Mouse (Mus musculus): ENCODE measurements around the gene Gm44805.

The Gm44805 gene

DNA sequence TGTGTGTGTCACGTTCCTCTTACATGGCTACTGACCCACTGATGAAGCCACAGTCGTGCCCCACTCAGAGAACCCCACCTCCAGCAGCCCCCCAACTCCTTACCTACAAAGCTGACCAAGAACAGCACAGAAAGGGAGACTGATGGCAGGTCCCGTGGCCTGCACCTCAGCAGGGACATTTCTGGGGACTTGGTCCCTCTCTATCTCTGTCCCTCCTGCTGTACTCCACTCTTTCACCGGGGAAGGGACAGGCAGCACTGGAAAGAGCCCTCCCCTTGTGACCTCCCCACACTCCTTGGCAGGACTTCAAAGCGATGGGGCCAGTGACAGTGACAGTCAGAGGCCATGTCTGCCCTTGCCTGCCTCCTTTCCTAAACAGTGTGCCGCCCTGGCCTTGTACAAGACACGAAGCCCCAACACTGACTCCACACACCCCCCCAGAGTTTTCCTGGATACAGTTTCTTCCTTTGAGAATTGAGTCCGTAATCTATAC is at the start of gene Gm44805, which contains the start of gene Apoc4:
Gm44805 (minus strand) TSS at position 222 of the 493 bp plus-strand sequence.
Apoc4 (minus strand) TSS at position 278 of the 493 bp plus-strand sequence.
- in situ Hi-C loops (cut with MseI, MboI), result no loop called here

DNA sequence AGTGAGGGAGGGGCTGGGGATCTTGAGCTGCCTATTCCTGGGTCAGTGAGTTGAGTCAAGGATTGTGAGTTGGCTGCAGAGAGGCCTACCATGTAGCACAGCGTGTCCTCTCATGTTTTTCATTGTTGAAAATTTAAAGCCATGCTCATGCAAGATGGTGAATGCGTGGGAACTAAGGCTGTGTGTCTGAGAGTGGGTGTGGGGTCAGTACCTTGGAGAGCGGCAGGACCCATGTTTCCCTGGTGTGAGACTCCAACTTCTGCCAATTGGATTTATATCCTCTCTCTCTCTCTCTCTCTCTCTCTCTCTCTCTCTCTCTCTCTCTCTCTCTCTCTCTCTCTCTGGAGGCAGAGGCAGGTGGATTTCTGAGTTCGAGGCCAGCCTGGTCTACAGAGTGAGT is 45.3 kb upstream of the Gm44805 start:
- in situ Hi-C loops (cut with MseI, MboI), result no loop called here

DNA sequence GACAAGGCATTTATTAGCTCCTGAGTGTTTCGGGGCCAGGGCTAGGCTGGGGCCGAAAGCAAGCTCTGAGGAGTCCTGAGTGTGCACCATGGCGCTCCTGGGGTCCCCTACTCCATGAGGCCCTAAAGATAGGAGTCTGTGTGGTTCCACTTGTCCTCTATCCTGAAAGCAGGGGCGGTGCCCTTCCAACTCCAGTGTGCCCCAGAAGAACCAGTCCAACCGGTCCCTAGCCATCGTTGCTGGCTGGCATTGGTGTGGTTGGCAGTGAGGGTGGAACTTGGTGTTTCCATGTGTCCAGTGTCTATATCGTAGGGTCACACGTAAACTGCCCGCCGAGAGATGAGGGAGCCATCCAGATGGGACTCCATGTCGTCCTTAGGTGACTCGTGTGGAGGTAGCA is 42.9 kb upstream of the Gm44805 start:
- in situ Hi-C loops (cut with MseI, MboI), result no loop called here

DNA sequence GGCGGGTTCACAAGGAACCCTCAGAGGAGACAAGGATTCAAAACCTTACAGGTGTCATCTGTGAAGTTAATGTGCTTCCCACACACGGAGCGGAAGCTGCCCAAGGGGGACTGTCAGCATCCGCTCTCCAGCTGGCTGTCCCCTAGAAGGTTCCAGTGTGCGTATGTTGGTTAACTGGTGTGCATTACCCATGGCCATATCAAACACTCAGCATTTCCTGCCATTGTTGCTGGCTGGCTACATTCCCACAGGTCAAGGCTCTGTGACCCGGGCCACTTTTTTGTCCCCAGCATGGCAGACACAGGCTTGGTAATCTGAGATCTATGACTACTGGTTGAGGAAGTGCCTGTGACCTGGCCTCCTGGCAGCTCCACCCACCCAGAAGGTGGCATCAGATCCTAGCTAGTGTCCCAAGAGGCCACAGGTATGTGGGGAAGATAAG is 41.6 kb upstream of the Gm44805 start:
- in situ Hi-C loops (cut with MseI, MboI), result no loop called here

DNA sequence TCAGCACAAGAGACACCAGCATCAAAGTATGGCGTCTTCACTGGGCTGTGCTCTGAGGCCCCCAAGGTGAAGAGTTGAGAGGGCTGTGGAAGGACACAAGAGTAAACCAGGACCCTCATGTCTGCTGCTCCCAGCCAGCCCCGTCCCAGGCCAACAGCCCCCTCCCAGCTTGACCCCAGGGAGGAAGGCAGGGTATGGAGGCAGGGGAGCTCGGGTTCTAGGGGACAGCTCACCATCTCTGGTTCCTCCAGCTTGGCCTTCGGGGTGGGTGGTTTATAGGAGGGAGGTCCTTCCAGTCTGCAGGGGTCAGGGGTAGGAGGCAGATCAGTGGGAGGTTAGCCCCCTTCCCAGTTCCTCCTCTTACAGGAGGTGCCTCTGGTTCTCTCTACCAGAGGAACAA is 38.0 kb upstream of the Gm44805 start:
- in situ Hi-C loops (cut with MseI, MboI), result no loop called here

DNA sequence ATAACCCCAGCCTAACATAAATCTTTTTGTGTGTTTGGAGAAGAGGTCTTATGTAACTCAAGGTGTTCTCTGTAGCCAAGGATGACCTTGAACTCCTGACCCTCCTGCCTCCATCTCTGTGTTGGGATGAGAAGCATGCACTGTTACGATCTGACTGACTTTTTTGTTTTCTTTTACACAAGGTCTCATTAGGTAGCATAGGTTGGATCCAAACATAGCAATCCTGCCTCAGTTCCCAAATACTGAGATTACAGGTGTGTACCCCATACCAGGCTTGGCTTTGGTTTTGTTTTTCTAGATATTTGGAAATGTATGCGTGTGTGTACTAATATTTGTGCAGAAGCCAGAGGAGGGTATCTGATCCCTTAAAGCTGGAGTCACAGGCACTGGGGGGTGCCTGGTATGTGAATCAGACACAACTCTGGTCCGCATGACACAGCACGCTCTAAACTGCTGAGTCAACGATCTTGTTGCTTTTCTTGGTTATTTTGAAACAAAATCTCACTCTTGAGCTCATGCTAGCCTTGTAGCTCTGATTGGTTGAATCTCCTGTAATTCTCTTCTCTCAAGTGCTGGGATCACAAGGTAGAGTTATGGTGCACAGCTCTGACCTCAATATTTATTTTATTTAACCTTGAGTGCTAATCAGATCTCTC is 37.2 kb upstream of the Gm44805 start:
- in situ Hi-C loops (cut with MseI, MboI), result no loop called here

DNA sequence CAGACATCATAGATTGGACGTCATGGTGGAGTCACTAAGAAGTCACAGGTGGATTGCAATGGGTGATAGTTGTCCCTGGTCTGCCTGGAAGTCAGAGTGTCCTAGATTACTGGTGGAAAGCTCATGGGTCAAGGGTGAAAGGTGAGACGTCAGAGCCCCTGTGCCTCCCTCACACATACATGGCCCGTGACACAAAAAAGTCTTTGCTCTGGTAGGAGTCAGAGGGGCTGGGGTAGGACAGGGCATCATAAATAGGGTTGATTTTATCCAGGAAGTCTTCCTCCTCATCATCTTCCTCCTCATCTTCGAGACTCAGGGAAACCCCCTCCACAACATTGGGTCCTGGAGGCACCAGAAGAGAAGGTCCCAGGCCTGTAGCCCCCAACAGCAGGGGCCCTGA is 36.1 kb upstream of the Gm44805 start:
- in situ Hi-C loops (cut with MseI, MboI), result no loop called here

DNA sequence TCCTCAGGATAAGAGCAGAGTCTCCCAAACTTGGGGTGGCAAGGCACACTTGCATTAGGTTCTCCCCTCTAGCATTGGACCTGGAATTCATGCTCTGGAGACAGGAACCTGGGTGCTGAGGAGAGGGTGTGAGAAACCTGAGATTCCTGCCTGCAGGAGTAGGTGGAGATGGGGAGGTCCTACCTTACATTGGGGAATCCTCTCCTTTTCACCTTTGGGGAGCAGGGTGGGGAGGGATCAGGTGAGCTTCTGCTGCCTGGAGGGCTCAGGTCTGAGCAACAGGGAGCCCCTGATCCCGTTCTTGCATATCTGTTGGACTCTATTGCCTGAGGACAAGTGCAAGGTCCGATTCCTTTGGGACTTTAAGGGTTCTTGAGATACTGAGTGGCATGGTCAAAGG is 35.6 kb upstream of the Gm44805 start:
- in situ Hi-C loops (cut with MseI, MboI), result no loop called here

DNA sequence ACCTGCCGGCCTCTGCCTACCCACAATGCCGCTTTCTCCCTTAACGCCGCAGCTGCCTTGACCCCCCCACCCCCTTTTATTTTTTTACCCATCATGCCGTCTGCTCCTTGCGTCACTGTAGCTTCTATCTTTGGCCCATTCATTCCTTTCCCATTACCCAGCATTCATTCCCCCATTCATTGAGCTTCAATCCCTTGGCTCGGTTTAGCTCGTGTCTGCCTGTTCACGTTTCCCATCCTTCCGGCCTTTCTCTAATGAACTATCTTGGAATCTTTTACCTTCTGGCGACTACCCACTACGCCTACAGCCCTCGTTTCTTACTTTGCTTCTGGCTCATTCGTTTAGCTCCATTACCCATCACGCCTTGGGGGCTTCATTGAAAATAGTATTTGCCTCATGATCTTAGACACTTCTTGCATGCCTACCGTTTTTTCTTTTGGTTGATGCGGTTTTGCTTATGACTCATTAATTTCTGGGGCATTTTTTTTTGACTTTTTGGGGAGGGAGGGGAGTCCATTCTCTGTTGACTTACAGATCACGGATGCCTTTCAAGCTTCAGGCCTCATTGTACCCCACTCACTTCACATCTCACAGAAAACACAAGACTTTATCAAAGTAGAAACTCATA is 34.9 kb upstream of the Gm44805 start:
- in situ Hi-C loops (cut with MseI, MboI), result no loop called here

DNA sequence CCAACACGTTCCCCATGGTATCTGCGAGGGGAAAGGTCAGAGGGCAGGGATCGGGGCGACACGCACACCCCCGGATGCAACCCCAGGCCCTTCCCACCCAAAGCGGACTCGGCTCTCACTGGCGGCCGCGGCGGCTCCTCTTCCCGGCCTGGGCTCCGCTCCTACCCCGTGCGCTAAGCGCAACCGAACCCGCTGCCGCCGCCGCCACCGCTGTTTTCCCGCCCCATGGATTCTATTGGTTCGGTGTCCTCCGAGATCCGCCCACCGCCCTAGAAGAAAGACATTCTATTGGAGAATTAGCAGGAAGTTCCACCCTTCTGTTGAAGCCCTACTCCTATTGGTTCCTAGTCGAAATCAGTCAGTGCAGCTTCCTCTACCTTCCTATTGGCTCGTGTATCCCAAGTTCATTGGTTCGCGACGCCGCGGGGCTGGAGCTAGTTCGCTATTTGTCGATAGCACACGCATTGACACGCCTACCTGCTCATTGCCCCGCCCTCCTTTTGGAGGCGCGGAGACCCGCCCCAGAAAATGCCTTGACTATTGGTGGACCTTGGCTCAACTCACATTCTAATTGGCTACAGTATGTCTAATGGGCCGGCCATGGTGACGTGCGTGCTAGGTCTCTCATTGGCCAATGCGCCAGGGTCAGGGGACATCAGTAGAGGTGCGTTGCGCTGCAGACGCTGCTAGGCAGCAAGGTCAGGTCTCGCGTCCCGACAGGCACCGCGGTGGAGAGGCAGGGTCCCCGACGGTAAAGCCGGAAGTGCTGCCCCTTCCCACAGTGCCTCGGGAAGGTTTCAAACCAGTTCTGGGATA is 34.2 kb upstream of the Gm44805 start, which contains the start of gene Tomm40:
Tomm40 (minus strand) TSS at position 200 of the 816 bp plus-strand sequence.
- in situ Hi-C loops (cut with MseI, MboI), result no loop called here

DNA sequence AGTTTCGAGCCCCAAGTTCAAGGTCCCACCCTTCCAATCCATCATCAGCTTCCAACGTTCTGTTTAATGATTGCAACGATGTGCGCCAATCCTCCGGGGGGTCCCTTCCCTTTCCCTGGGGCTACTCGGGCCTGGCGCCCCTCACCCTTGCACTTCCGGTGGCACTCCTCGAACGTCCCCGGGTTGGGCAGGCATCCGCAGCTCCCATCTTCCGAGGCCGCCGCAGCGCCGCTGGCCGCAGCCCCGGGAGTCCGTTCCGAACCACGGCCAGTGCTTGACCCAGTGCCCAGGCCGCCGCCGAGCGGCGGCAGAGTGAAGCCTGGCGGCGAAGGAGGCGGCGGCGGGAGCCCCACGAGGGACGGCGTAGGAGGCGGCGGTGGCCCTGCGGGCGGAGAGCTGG is 33.6 kb upstream of the Gm44805 start:
- in situ Hi-C loops (cut with MseI, MboI), result no loop called here

DNA sequence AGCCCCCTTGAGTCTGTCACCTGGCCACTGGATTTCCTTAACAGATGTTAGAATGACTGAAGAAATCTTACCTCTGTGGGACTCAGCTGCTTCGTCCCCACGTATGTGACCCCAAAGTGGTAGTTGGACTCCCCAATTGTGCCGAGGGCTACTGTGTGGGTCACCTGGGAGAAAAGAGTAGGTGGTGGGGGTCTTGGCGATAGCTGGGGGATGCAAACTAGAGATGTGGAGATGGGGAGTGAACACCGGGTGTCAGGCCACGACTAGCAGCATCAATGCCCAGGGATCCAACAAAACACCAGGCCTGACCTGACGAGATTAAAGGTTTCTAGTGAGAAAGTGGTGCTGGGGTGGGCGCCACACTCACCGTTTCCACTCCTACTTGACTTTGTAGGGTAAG is 32.4 kb upstream of the Gm44805 start:
- in situ Hi-C loops (cut with MseI, MboI), result no loop called here

DNA sequence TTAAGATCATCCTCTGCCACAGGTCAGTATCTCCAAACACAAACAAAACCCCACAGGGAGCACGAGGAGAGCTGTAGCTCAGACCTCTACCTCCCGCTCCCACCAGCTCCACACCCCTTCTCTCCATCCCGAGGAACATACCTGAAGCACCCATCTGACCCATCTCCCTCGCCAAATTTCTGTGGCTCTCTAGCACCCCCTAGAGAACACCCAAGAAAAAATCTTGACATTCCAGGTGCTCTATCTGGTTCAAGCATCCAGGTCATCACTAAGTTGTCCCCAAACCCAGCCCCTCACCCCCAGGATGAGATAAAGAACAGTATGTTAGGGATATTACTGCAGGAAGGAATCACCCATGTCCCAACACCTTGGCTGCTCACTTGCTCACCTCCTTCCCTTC is 32.0 kb upstream of the Gm44805 start:
- in situ Hi-C loops (cut with MseI, MboI), result no loop called here

DNA sequence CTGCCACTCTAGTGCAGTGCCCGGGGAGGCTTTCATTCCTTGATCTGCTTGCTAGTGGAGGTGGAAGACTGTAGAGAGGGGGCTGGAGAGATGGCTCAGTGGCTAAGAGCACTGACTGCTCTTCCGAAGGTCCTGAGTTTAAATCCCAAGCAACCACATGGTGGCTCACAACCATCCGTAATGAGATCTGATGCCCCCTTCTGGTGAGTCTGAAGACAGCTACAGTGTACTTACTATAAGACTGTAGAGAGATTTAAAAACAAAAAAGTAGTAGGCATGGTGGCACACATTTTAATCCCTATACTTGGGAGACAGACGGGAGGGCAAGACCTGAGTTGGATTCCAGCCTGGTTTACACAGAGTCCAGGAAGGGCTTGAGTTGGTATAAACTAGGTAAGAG is 31.2 kb upstream of the Gm44805 start:
- in situ Hi-C loops (cut with MseI, MboI), result no loop called here

DNA sequence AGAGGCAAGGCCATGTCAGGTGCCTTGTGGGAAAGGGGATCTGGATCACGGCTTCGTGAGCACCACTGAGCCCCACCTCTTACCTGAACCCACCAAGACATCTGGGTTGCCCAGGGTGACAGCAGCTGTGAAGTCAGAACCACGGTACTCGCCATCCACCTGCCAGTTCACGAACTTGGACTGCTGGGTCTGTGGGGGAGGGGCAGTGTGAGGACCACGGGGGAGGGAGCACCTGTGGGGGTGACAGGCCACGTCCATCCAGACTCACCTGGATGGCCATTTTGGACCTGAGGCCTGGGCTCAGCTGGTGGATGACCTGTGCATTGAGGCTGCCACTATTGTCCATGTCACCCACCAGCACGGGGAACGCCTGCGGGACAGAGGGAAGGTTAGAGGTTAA is 29.4 kb upstream of the Gm44805 start:
- in situ Hi-C loops (cut with MseI, MboI), result no loop called here

DNA sequence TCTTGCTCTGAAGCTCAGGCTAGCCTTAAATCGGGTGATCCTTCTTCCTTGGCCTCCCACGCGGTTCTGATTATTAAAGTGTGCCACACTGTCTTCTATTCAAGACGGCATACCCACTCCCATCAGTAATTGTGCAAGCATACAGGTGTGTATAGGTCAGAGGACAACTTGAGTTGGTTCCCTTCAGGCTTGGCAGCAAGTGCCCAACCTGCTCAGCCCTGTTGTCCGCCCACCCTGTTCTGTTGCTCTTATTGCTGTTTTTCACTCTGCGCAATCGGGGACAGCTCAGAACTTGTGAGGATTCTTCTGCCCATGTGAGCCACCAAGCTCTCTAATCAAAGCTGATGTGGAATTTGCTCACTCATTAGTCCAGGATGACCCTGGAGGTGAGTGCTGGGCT is 24.0 kb upstream of the Gm44805 start:
- in situ Hi-C loops (cut with MseI, MboI), result no loop called here

DNA sequence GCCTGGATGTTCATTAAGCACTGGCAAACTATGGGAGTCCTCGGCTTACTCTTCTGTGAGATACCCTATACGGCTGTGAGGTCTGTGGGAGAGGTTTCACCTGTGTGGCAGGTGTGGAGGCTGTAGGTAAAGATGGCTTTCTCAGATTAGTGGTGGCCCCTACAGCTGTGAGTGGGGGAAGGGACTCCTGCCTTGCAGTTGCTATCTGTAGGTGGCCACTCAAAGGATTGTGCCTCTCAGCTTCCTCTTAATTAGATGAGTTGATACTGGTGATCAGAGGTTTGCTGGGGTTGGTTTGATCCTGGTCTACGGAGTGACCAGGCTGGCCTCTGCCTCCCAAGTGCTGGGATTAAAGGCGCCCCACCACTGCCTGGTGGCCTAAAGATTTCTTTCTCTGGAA is 23.3 kb upstream of the Gm44805 start:
- in situ Hi-C loops (cut with MseI, MboI), result loop anchor here in 1 of 2 experiments (5.0 kb wide), 1 partner anchor 37 kb away; the partner anchor contains the start of gene Clptm1

DNA sequence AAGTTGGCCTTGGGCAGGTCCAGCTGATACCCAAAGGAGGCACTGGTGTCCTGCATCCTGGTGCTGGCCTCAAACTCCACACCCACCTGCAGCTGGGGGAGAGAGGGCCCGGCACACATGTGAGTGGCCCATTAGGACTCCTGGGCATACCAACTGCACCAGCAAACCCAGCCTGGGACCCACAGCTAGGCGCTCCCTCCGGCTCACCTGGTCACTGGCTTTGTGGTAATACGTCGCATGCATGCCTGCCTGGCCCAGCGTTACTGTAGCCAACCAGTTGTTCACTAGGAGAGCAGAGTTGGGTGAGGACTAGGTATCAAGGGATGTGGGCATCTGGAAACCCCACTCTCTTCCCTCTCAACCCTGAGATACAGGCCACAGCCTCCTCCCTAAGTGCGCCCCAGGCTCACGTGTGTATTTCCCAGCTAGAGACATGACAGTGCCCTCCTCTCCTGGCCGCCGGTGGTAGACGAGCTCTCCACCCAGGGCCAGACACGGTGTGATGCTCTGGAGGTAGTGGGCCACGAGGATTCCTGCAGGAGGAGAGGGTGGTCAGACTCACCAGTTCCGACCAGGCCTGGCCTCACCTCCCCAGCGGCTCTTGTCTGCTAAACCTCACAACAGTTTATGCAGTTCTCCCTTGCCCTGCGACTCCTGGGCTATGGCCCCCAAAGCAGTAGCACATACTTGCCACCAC is 21.8 kb upstream of the Gm44805 start:
- in situ Hi-C loops (cut with MseI, MboI), result loop anchor here in 1 of 2 experiments (5.0 kb wide), 1 partner anchor 36 kb away; the partner anchor contains the start of gene Clptm1

DNA sequence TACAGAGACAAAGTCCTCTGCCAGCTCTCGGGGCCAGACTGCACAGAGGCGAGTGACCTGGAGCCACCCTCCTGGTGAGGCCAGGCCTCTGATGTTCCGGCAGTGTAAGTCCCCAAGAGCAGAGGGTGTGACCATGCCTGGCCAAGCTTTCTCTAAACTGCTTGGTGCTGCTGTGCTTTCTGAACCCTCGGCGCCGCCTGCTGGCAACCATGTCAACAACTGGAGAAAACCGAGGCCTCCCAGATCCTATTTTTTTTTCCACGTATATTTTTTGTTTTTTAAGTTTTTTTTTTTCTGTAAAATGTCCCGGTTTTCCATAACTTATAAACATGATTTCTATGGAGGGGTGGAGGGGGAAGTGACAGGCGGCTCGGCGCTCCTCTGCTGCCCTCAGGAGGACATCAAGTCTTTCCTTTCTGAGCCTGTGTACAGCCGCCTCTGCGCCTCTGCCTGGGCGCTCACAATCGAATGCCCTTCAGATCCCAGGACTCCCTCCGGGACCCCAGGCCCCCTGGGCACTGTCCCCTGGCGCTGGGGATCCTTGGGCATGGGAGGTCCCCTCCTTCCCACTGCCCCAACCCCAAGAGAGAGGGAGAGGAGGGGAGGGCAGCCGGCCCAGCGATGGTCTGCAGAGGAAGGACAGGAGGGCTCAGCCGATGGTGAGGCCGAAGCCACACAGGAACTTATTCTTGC is 20.0 kb upstream of the Gm44805 start:
- in situ Hi-C loops (cut with MseI, MboI), result loop anchor here in 1 of 2 experiments (5.0 kb wide), 1 partner anchor 34 kb away; the partner anchor contains the start of gene Clptm1

DNA sequence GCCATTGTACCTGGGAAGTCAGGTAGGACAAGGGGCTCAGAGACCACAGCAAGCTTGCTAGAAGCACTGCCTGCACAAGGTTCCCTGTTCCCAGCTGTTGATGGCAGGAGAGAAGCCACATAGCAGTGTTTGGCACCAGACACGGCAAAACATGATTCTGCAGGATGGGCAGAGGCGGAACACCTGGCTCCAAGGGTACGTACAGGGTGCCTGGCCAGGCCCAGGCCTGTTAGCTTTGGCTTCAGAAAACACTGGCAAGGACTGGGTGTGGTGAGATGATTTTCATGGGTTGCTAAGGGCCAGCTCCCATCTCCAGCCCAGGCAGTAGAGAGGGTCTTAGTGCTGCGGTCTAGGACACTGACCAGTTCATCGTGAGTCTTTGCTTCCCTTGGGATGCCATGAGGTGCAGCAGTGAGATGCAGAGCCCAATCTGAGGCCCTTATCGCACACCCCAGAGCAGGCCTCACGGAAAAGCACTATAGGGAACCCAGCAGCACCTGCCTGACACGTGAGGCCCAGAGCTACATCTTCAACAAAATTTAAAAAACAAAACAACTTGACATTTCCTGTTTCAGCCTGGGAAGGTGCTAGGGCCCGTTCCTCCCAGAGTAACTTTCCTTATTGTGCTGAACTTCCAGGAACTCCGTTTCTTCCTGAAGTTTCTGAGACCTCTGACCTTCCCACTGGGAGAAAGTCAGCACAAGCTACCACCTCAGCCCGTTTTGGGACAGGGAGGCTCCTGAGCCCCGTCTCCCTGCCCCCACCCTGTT is 19.3 kb upstream of the Gm44805 start:
- in situ Hi-C loops (cut with MseI, MboI), result loop anchor here in 1 of 2 experiments (5.0 kb wide), 1 partner anchor 33 kb away; the partner anchor contains the start of gene Clptm1
